Mouse (Mus musculus) bone marrow macrophage, adult 2 months (primary cell): ENCODE measurements around the gene Setd7. TPM values are rescaled to one million over a fixed set of nuclear protein-coding genes. Genes with fewer than 3 reads are reported as not detected.
"Not testable (repeated sequence)": the region's sequence is repeated elsewhere in the genome, so short reads cannot be mapped to it uniquely, and the experiment has no call there.

ENCODE experiments used
- H3K27ac ChIP-seq: 2 replicates; pipeline ENCODE4 v1.5.1; 2012; ENCODE audit warnings: low read depth, low read length; ENCODE audit not compliant: insufficient read depth
- H3K4me1 ChIP-seq: 2 replicates; pipeline ENCODE4 v1.6.1; 2012; ENCODE audit warnings: low read length; ENCODE audit not compliant: control insufficient read depth, insufficient read depth
- H3K4me3 ChIP-seq: 2 replicates; pipeline ENCODE4 v1.5.1; 2012; ENCODE audit warnings: mild to moderate bottlenecking, low read length, moderate library complexity; ENCODE audit not compliant: insufficient read depth
- CTCF ChIP-seq: IDR thresholded peaks from 2 replicates; pipeline ENCODE4 v1.5.1; 2012; ENCODE audit warnings: low read depth, mild to moderate bottlenecking, low read length, moderate library complexity
- POLR2A ChIP-seq: IDR thresholded peaks from 2 replicates; pipeline ENCODE4 v1.6.1; 2012; ENCODE audit warnings: mild to moderate bottlenecking, low read depth, low read length, borderline replicate concordance
- polyA plus RNA-seq: library from polyadenylated mRNA; stranded (reverse); fragments of >200 nt; gene quantifications from 2 replicates; pipeline ENCODE4 v1.2.4, GENCODE M21; 2012; ENCODE audit not compliant: missing spikeins, insufficient read depth, insufficient read length

The Setd7 gene
- polyA plus RNA-seq, 1 experiment, result 28.6 TPM

DNA sequence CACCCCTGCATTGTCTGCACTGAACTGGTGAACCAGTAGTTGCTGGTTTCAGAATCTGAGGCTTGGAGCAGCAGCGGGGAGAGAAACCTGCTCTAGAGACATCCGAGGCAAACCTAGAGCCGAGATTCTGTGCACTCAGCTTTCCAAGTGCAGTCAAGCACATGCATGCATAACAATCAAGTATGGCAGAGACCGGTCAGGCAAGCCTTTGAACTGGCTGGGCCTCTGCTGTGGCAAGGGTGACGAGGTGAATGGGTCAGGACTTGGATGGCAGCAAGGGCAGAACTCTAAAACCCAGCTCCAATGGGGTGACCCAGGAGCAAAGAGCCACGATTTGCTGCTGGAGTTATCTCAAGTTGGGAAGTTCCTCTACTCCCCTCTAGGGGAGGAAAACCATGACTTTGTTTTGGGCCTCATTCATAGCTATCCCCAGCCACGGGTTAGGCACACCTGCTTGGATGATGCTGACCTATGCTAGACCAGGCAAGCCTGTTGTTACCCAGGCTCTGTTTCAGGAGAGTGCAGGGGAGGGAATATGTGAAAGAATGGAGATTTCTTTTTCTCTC is 27.1 kb upstream of the Setd7 start:
- no peak overlapping the region for H3K27ac ChIP-seq
- H3K4me1 ChIP-seq, result no peaks in the 10 kb centered on the region
- no peak for TF ChIP-seq CTCF
- H3K4me3 ChIP-seq, result no peak overlapping the region

DNA sequence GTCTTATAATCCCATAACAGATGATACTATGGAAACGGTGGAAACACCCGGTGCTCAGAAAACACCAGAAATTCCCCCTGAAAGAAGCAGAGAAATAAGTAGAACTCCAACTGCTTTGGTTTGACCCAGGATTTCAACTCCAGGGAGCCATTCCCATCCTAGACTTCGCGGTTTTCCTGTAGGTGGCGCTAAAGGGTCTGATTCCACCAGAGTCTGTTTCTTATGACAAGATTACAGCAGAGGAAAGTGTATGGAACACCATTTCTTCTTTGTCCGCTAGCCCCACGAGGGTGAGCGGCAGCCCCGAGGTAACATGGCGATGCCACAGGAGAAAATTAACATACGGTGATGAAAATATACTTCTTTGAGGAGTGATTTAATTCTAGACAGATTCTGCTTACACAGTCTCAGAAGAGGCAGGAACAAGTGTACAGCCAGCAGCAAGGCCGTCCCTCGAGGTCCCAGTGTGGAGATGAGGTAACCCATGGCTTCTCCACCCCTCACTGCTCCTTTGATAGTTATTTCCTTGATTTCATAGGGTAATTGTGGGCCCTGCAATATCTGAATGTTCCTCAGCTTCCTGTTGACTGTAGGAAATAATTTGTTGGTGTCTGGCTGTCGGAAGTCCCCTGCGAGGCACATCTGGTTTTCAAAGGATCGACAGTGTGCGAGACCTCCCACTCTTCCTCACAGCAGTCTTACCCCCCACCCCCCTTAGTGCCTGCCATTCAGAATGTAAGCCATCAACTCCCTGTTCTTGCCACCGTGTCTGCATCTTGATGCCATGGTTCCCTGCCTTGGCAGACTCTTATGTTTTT is 23.1 kb upstream of the Setd7 start:
- no peaks in the 10 kb centered on the region for H3K4me1 ChIP-seq
- TF ChIP-seq POLR2A (no peak), CTCF (peak; percentile 30)
- no peak overlapping the region for H3K4me3 ChIP-seq
- H3K27ac ChIP-seq, result no peak overlapping the region

DNA sequence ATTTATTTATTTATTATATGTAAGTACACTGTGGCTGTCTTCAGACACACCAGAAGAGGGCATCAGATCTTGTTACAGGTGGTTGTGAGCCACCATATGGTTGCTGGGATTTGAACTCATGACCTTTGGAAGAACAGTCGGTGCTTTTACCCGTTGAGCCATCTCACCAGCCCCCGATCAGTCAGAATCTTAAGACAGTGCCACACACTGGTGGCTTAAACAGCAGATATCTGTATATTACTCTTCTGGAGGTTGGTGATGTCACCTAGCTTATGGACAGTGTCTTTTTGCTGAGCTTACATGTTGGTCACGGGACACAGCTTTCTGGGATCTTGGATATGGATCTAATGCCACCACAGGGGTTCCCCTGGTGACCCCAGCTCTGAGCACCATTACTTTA is 18.6 kb upstream of the Setd7 start:
- not testable (repeated sequence) for H3K4me3 ChIP-seq, H3K4me1 ChIP-seq, H3K27ac ChIP-seq

DNA sequence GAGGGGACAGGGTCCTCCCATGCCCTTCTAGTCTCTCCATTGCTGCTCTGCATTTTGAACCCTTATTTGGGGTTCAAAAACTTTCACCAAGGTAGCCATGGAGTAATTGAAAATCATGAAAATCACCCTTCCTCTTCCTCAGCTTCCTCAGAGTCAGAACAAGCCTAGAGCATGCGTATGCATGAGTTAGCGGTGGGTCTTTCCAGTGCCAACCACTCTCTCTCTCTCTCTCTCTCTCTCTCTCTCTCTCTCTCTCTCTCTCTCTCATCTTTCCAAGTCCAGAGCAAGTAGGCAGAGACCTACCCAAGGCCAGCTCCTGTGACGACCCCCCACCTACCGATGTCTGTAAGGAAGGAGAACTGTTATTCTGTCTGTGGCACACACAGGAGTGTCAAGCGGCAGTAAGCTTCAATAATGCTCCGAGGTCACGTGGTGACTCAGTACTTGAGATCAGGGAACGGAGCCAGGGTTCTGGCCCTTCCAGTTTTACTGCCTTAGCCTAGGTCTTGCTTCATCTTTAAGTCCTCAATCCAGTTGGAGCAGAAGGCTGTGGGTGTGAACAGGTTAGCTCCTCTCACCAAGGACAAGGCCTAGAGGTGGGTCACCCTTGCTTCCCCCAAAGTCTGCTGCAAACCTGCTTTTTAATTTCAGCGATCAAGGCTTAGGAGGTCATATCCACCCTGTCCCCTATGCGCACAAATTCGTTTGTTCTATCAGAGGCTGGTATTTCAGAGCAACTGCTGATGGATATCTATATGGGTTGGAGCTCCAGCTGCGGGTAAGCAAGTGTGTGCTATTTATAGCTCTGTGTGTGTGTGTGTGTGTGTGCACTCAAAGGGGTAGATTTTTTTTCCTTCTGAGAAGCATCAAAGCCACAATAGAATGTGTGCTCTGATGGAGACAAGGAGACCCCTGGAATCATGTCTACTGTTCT is 17.4 kb upstream of the Setd7 start:
- Histone ChIP-seq H3K27ac (no peak overlapping the region), H3K4me1 (peaks cover 2% of the 10 kb centered on the region), H3K4me3 (no peak overlapping the region)
- no peak for TF ChIP-seq CTCF
- TF ChIP-seq POLR2A, result no peak

DNA sequence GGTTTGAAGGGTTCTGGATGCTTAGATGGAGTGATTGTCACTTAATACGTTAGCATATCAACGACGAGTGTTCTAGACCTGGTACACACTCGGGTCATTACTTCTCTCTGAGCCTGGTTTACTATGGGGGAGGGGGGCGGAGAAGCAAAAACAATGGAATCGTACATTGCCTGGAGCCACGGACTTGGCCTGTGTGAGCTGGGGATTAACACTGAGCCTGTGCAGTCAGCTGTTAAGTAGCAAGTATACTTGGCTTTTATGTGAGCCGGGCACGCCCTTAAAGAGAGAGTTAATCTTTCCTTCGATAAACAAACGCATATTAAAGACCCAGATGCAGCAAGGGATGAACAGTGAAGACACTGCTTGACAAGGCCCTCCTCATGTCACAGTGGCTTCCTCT is 16.7 kb upstream of the Setd7 start:
- TF ChIP-seq CTCF (no peak), POLR2A (no peak)
- H3K27ac ChIP-seq, result no peak overlapping the region
- no peak overlapping the region for H3K4me3 ChIP-seq
- peaks cover 2% of the 10 kb centered on the region for H3K4me1 ChIP-seq

GRCm38 (mm10) chr3:51573915-51574314 is 13.2 kb upstream of the Setd7 start:
- H3K4me3 ChIP-seq, result no peak overlapping the region
- H3K4me1 ChIP-seq, result peaks cover 2% of the 10 kb centered on the region
- no peak for TF ChIP-seq CTCF
- no peak for TF ChIP-seq POLR2A
- H3K27ac ChIP-seq, result no peak overlapping the region

DNA sequence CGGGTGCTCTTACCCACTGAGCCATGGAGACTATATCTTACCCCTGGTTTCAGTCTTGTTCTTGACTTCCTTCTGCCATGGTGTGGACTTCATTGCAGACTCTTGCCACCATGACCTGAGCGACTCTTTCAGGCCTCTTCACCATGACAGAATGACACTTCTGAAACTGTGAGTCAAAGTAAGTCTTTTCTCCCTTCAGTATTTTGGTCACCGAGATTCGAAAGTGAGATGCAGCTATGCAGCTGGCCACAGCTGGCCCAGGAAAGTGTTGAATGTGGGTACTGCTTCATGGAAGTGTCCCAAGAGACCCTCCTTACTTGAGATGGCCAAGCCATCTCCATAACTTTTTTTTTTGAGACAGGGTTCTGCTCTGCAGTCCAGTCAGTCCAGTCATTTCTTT is 9.5 kb upstream of the Setd7 start:
- H3K4me1 ChIP-seq, result no peaks in the 10 kb centered on the region
- H3K4me3 ChIP-seq, result no peak overlapping the region
- TF ChIP-seq CTCF (no peak), POLR2A (no peak)
- H3K27ac ChIP-seq, result no peak overlapping the region

DNA sequence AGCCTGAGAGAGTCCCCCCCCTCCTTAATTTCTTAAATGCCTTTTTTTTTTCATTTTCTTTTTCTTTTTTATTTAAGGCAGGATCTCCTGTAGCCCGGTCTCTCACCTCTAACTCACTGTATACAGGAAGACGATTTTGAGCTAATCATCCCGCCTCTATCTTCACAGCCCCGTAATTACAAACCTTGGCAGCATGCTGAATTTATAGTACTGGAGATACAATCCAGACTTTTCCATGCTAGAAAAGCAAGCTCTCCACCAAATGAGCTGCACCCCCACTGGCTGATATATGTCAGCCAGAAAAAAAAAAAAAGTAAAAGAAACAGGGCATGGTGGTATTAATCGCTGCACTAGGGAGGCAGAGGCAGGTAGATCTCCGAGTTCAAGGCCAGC is 1.3 kb upstream of the Setd7 start:
- TF ChIP-seq CTCF (no peak), POLR2A (no peak)
- Histone ChIP-seq H3K4me1 (peaks cover 24% of the 10 kb centered on the region), H3K27ac (no peak overlapping the region), H3K4me3 (peak overlapping the region; percentile 72)

DNA sequence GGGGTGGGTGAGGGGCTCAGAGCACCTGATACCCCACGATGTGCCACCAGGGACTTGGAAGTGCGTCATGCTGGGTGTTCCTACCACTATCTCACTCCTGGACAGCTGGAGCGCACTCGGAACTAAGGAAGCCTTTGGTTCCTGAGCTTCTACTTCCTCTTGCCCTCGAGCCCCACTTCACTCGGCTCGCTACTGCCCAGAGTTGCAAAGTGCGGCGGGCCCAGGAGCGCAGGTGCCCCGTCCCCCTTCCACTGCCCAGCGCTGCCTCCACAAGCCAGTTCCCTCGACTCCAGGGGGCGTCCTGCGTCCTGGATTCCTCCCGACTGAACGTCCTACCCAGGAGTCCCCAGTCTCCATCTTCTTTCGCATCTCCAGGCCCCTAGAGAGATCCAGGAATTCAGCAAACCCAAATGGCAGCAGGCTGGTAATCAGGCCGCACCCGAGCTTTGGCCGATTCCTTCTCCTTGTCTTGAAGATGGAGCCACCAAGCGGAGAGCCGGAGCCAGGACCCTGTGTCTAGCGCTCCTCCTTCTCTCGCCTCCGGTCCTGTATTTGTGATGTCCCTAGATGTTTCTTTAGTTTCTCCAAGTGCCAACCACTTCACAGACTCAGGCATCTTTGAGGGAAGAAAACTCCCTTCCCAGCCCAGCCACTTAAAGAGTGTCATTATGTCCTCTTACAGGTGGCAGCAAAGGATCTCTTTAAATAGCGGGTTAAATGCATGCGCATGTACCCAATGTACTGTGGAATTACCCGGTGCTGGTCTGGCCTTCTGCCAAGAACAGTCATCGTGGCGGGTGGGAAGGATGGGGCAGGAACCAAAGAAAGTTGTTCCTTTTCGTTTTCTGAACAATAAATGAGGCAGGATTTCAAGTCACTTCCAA is 672 bp upstream of the Setd7 start:
- TF ChIP-seq POLR2A (no peak), CTCF (0 out of 2 replicates have a peak, but pooled peaks have one; percentile 21)
- Histone ChIP-seq H3K4me1 (peaks cover 27% of the 10 kb centered on the region), H3K4me3 (peak overlapping the region; percentile 72), H3K27ac (peak overlapping the region; percentile 62)
